Mouse (Mus musculus) heart, postnatal 36 days (tissue): ENCODE data around the gene Epn2. TPM values are rescaled to one million over a fixed set of nuclear protein-coding genes. Genes with fewer than 3 reads are reported as not detected.

Experiments
- DNase-seq, 2 experiments: peaks; one replicate each; pipeline ENCODE4 v3.0.0; 2021 to 2022
- intact Hi-C: fragments of 180-260 bp; cut with DNase I; formaldehyde crosslinking; loops from one replicate; pipeline ENCODE4 v1.15.1; 2025
- total RNA-seq, 2 experiments: library from RNA; stranded (reverse); gene quantifications; 2 replicates each; pipeline ENCODE4 v1.2.3; 2021

The Epn2 gene
- total RNA-seq = 10 to 100 TPM; 24.0 to 26.9 TPM

- DNase-seq = peak; percentile 81 to 85
- intact Hi-C loops = loop anchor here (1.0 to 5.0 kb wide), 4 partner anchors 39 to 162 kb away; partner anchors contain the start of gene B9d1
Measured at GRCm38 (mm10) chr11:61578983-61579877, at the start of gene Epn2. Epn2 (minus strand) TSS chr11:61579687.

GRCm38 (mm10) chr11:61626509-61626908 lies 47.0 kb upstream of the Epn2 start:
- no peak for DNase-seq
- intact Hi-C loops = loop anchor here (5.0 kb wide), 1 partner anchor 439 kb away; no protein-coding TSS in a partner anchor

GRCm38 (mm10) chr11:61625136-61625535 lies 45.6 kb upstream of the Epn2 start:
- no peak for DNase-seq
- intact Hi-C loops = loop anchor here (5.0 kb wide), 1 partner anchor 438 kb away; no protein-coding TSS in a partner anchor

- DNase-seq = no peak
- intact Hi-C loops = loop anchor here (1.0 to 2.0 kb wide), 2 partner anchors 94 to 116 kb away; partner anchors contain the start of gene B9d1
Measured at GRCm38 (mm10) chr11:61620762-61621161, 41.3 kb upstream of the Epn2 start.

- DNase-seq = peak; percentile 89 to 94
- intact Hi-C loops = loop anchor here (1.0 to 2.0 kb wide), 2 partner anchors 94 to 115 kb away; partner anchors contain the start of gene B9d1
Measured at GRCm38 (mm10) chr11:61620254-61620670, 40.8 kb upstream of the Epn2 start.

GRCm38 (mm10) chr11:61619791-61620241 lies 40.3 kb upstream of the Epn2 start:
- peak; percentile 85 to 86 for DNase-seq
- intact Hi-C loops = loop anchor here (1.0 to 10.0 kb wide), 4 partner anchors 55 to 115 kb away; partner anchors contain the start of gene B9d1

- no peak for DNase-seq
- intact Hi-C loops = loop anchor here (2.0 to 10.0 kb wide), 2 partner anchors 55 to 87 kb away; no protein-coding TSS in a partner anchor
Measured at GRCm38 (mm10) chr11:61619356-61619755, 39.9 kb upstream of the Epn2 start.

- DNase-seq = peak in 1 of 2 experiments; percentile 33
- intact Hi-C loops = loop anchor here (1.0 to 10.0 kb wide), 3 partner anchors 39 to 86 kb away; partner anchors contain the start of gene Epn2
Measured at GRCm38 (mm10) chr11:61618571-61618970, 39.1 kb upstream of the Epn2 start.

GRCm38 (mm10) chr11:61618131-61618530 lies 38.6 kb upstream of the Epn2 start:
- intact Hi-C loops = loop anchor here (1.0 to 10.0 kb wide), 3 partner anchors 39 to 85 kb away; partner anchors contain the start of gene Epn2
- DNase-seq = peak; percentile 52 to 53

GRCm38 (mm10) chr11:61617293-61617975 lies 37.9 kb upstream of the Epn2 start:
- intact Hi-C loops = loop anchor here (2.0 to 10.0 kb wide), 2 partner anchors 53 to 207 kb away; no protein-coding TSS in a partner anchor
- no peak for DNase-seq

- peak in 1 of 2 experiments; percentile 40 for DNase-seq
- intact Hi-C loops = loop anchor here (2.0 to 10.0 kb wide), 2 partner anchors 52 to 206 kb away; no protein-coding TSS in a partner anchor
Measured at GRCm38 (mm10) chr11:61616523-61617292, 37.2 kb upstream of the Epn2 start.

- intact Hi-C loops = loop anchor here (2.0 to 10.0 kb wide), 2 partner anchors 51 to 205 kb away; no protein-coding TSS in a partner anchor
- peak in 1 of 2 experiments; percentile 65 for DNase-seq
Measured at GRCm38 (mm10) chr11:61615686-61616522, 36.4 kb upstream of the Epn2 start.

GRCm38 (mm10) chr11:61614401-61614800 lies 34.9 kb upstream of the Epn2 start:
- intact Hi-C loops = loop anchor here (10.0 kb wide), 1 partner anchor 50 kb away; no protein-coding TSS in a partner anchor
- DNase-seq = no peak

- intact Hi-C loops = loop anchor here (10.0 kb wide), 1 partner anchor 47 kb away; no protein-coding TSS in a partner anchor
- DNase-seq = no peak
Measured at GRCm38 (mm10) chr11:61612116-61612635, 32.7 kb upstream of the Epn2 start.

GRCm38 (mm10) chr11:61611197-61611596 lies 31.7 kb upstream of the Epn2 start:
- intact Hi-C loops = loop anchor here (10.0 kb wide), 1 partner anchor 46 kb away; no protein-coding TSS in a partner anchor
- no peak for DNase-seq

- DNase-seq = no peak
- intact Hi-C loops = no loop called here
Measured at GRCm38 (mm10) chr11:61608072-61608471, 28.6 kb upstream of the Epn2 start.

GRCm38 (mm10) chr11:61602705-61603104 lies 23.2 kb upstream of the Epn2 start:
- DNase-seq = no peak
- intact Hi-C loops = no loop called here

GRCm38 (mm10) chr11:61601465-61601864 lies 22.0 kb upstream of the Epn2 start:
- DNase-seq = no peak
- intact Hi-C loops = no loop called here
